Mouse (Mus musculus) heart, embryonic 14.5 days (tissue): ENCODE measurements at regions not wholly inside any gene's neighbourhood (a gene's known extent, or its start where the extent isn't known, plus 50 kb on each side); places are given as distances from the start of the nearest gene placed in this dataset.

Source experiments
- ATAC-seq: fragments of 200-750 bp; cut with Nextera tagmentation; 2 replicates; pipeline ENCODE4 v1.8.0; 2017; ENCODE audit warnings: low read depth, moderate TSS enrichment; ENCODE audit not compliant: insufficient number of reproducible peaks, insufficient read depth, low FRiP score
- H3K27ac ChIP-seq, 2 experiments: fragments of 200-500 bp in 1 of 2; fragments of 300-500 bp in 1 of 2; sonication (generic) in 1 of 2; replicated peaks in 1 of 2; 2 replicates each; pipeline ENCODE4 v1.5.1; 2012 to 2014; ENCODE audit warnings: low read depth in 2 of 2, low read length in 2 of 2, control low read depth in 1 of 2, mild to moderate bottlenecking in 1 of 2, mixed read lengths in 1 of 2; ENCODE audit not compliant: control insufficient read depth in 1 of 2, insufficient read depth in 1 of 2
- H3K27me3 ChIP-seq: fragments of 300-500 bp; sonication (generic); 2 replicates; pipeline ENCODE4 v1.6.1; 2014; ENCODE audit warnings: mild to moderate bottlenecking, low read length, control low read depth; ENCODE audit not compliant: control insufficient read depth, insufficient read depth
- H3K36me3 ChIP-seq: fragments of 300-500 bp; sonication (generic); 2 replicates; pipeline ENCODE4 v1.6.1; 2014; ENCODE audit warnings: mild to moderate bottlenecking, control low read depth, low read length, mixed read lengths; ENCODE audit not compliant: control insufficient read depth, insufficient read depth
- H3K4me1 ChIP-seq, 2 experiments: fragments of 200-500 bp in 1 of 2; fragments of 300-500 bp in 1 of 2; sonication (generic) in 1 of 2; 2 replicates each; pipeline ENCODE4 v1.6.1; 2012 to 2014; ENCODE audit warnings: low read length in 2 of 2, control low read depth in 1 of 2, mixed read lengths in 1 of 2; ENCODE audit not compliant: control insufficient read depth in 2 of 2, insufficient read depth in 2 of 2
- H3K4me2 ChIP-seq: fragments of 300-500 bp; sonication (generic); 2 replicates; pipeline ENCODE4 v1.6.1; 2014; ENCODE audit warnings: mild to moderate bottlenecking, low read length
- H3K4me3 ChIP-seq, 2 experiments: fragments of 200-500 bp in 1 of 2; fragments of 300-500 bp in 1 of 2; sonication (generic) in 1 of 2; 2 replicates each; pipeline ENCODE4 v1.5.1; 2012 to 2014; ENCODE audit warnings: low read length in 2 of 2, mild to moderate bottlenecking in 2 of 2, control low read depth in 1 of 2, low read depth in 1 of 2, moderate library complexity in 1 of 2; ENCODE audit not compliant: control insufficient read depth in 1 of 2, insufficient read depth in 1 of 2
- H3K9ac ChIP-seq: fragments of 300-500 bp; sonication (generic); 2 replicates; pipeline ENCODE4 v1.6.1; 2014; ENCODE audit warnings: mild to moderate bottlenecking, low read length
- H3K9me3 ChIP-seq: fragments of 300-500 bp; sonication (generic); 2 replicates; pipeline ENCODE4 v1.6.1; 2016; ENCODE audit warnings: low read length, control low read depth; ENCODE audit not compliant: control insufficient read depth
- WGBS: fragments of 180-500 bp; shearing (Covaris S2); extraction: QIAGEN DNeasy Blood & Tissue Kit; methylation state at CpG from one replicate; pipeline ENCODE4 v1.1.7; 2014; 5-methylcytosine and 5-hydroxymethylcytosine counted together

GRCm38 (mm10) chr16:18683556-18683955 is 53.8 kb upstream of the Sept5 start:
- 0 out of 2 replicates have a peak, but pooled peaks have one; percentile 17 for ATAC-seq
- no peak overlapping the region for H3K4me2 ChIP-seq
- H3K36me3 ChIP-seq, result no peaks in the 10 kb centered on the region
- WGBS, result 42% methylated on average over 6 of the region's 6 CpGs
- H3K4me1 ChIP-seq, result peaks cover 6 to 13% of the 10 kb centered on the region in 2 experiments; a peak in 2 of 4 replicates
- no peaks in the 10 kb centered on the region for H3K9me3 ChIP-seq
- H3K27me3 ChIP-seq, result no peaks in the 10 kb centered on the region; the same call in 1 of the 2 replicates
- no peak overlapping the region for H3K4me3 ChIP-seq
- H3K27ac ChIP-seq, result no peak overlapping the region
- H3K9ac ChIP-seq, result no peak overlapping the region

GRCm38 (mm10) chr16:18686044-18686761 is 56.4 kb upstream of the Sept5 start:
- Histone ChIP-seq H3K9me3 (no peaks in the 10 kb centered on the region), H3K27ac (no peak overlapping the region), H3K4me1 (peaks cover 6 to 13% of the 10 kb centered on the region in 2 experiments; a peak in 2 of 4 replicates), H3K36me3 (no peaks in the 10 kb centered on the region), H3K9ac (no peak overlapping the region), H3K27me3 (no peaks in the 10 kb centered on the region), H3K4me2 (peak overlapping the region; percentile 69; the same call in 1 of the 2 replicates), H3K4me3 (no peak overlapping the region)
- 13% methylated on average over 6 of the region's 6 CpGs for WGBS
- ATAC-seq, result no peak

- Histone ChIP-seq H3K27me3 (no peaks in the 10 kb centered on the region), H3K4me3 (peak overlapping the region; percentile 16 to 17; a peak in 3 of 4 replicates), H3K27ac (peak overlapping the region; percentile 77 to 78), H3K9ac (peak overlapping the region; percentile 68), H3K9me3 (no peaks in the 10 kb centered on the region), H3K4me1 (peaks cover 6 to 13% of the 10 kb centered on the region in 2 experiments; a peak in 2 of 4 replicates), H3K36me3 (no peaks in the 10 kb centered on the region), H3K4me2 (peak overlapping the region; percentile 69)
- WGBS, result under 1% methylated on average over 17 of the region's 17 CpGs
- peak; percentile 92 for ATAC-seq
Measured at GRCm38 (mm10) chr16:18686916-18687315, 57.2 kb upstream of the Sept5 start.

GRCm38 (mm10) chr16:18687367-18687766 is 57.6 kb upstream of the Sept5 start:
- H3K27ac ChIP-seq, result peak overlapping the region; percentile 77 to 78
- peak overlapping the region; percentile 68 for H3K9ac ChIP-seq
- H3K27me3 ChIP-seq, result no peaks in the 10 kb centered on the region
- 10% methylated on average over 8 of the region's 8 CpGs for WGBS
- ATAC-seq, result no peak
- no peaks in the 10 kb centered on the region for H3K36me3 ChIP-seq
- H3K4me2 ChIP-seq, result peak overlapping the region; percentile 69
- peak overlapping the region; percentile 16 to 17; a peak in 3 of 4 replicates for H3K4me3 ChIP-seq
- H3K4me1 ChIP-seq, result peaks cover 6 to 13% of the 10 kb centered on the region in 2 experiments; a peak in 2 of 4 replicates
- no peaks in the 10 kb centered on the region for H3K9me3 ChIP-seq

- no peak overlapping the region for H3K9ac ChIP-seq
- no peaks in the 10 kb centered on the region for H3K36me3 ChIP-seq
- ATAC-seq, result no peak
- peaks cover 0 to 2% of the 10 kb centered on the region in 2 experiments; a peak in 1 of 4 replicates for H3K4me1 ChIP-seq
- WGBS, result 70% methylated on average over 5 of the region's 5 CpGs
- H3K9me3 ChIP-seq, result no peaks in the 10 kb centered on the region
- H3K27me3 ChIP-seq, result no peaks in the 10 kb centered on the region
- no peak overlapping the region for H3K4me2 ChIP-seq
- H3K27ac ChIP-seq, result no peak overlapping the region
- H3K4me3 ChIP-seq, result no peak overlapping the region
Measured at GRCm38 (mm10) chr16:18695596-18695995, 65.8 kb upstream of the Sept5 start.

GRCm38 (mm10) chr16:18696074-18696819 is 66.5 kb upstream of the Sept5 start:
- Histone ChIP-seq H3K9ac (no peak overlapping the region), H3K9me3 (no peaks in the 10 kb centered on the region), H3K4me1 (peaks cover 0 to 2% of the 10 kb centered on the region in 2 experiments; a peak in 1 of 4 replicates), H3K4me2 (peak overlapping the region; percentile 31; the same call in 1 of the 2 replicates), H3K4me3 (no peak overlapping the region), H3K27me3 (no peaks in the 10 kb centered on the region), H3K27ac (no peak overlapping the region), H3K36me3 (no peaks in the 10 kb centered on the region)
- WGBS, result 10% methylated on average over 20 of the region's 20 CpGs
- ATAC-seq, result peak; percentile 53; the same call in 1 of the 2 replicates

- Histone ChIP-seq H3K9ac (no peak overlapping the region), H3K27ac (no peak overlapping the region), H3K27me3 (no peaks in the 10 kb centered on the region), H3K4me3 (no peak overlapping the region), H3K4me1 (peaks cover 0 to 2% of the 10 kb centered on the region in 2 experiments; a peak in 1 of 4 replicates), H3K36me3 (no peaks in the 10 kb centered on the region), H3K4me2 (peak overlapping the region; percentile 31; the same call in 1 of the 2 replicates), H3K9me3 (no peaks in the 10 kb centered on the region)
- WGBS, result 56% methylated on average over 5 of the region's 5 CpGs
- 0 out of 2 replicates have a peak, but pooled peaks have one; percentile 16 for ATAC-seq
Measured at GRCm38 (mm10) chr16:18696820-18697168, 67.0 kb upstream of the Sept5 start.
